Mouse (Mus musculus): ENCODE results near the gene Igdcc4. TPM values are rescaled to one million over a fixed set of nuclear protein-coding genes. Genes with fewer than 3 reads are reported as not detected.
A peak's percentile ranks its signal among the peaks of the same experiment; 100 is the strongest.

Gene Igdcc4
- total RNA-seq, 2 experiments from 2014 or later = 40.6 to 42.0 TPM

DNA sequence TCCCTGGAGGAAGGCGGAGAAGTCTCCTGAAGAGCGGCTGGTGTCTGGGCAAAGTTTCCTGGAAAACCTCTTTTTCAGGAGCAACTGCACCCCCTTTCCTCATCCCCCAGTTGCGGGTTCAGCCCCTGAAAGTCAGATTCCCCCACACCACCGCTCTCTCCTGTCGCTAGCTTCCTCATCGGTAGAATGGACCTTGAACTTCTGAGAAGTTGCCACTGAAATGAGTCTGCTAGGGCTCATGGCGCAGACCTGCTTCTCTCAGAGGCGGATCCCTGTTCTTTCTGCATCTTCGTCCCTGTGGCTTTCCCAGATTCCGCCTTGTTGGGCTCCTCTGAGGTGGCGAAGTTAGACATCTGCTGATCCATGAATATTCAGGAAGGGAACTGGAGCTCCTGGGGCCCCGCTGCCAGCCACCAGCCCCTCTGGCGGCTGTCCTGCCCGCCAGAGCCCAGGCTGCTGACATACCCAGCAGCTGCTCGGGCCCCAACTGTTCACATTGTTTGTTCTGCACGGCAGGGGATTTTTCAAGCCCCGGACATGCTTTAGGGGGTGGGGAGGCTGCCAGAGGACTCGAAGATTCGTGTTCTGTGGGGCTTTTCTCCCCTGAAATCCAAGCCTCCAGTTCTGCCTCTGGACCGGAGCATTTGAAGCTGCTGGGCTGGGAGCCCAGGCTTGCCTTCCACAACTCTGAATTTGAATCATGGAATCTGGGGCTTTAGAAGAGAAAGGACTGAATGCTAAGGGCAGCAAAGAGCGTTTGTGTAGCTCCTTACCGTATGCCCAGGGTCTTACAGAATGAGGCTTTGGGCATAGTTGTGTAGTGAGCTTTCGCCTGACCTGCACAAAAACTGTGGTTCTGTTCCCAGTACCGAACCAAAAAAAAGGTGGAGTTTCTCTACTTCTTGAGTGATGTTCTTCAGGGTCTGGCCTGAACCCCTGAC lies 8.1 kb downstream of the Igdcc4 start:
- intact Hi-C loops (cut with DNase I) = no loop called here

DNA sequence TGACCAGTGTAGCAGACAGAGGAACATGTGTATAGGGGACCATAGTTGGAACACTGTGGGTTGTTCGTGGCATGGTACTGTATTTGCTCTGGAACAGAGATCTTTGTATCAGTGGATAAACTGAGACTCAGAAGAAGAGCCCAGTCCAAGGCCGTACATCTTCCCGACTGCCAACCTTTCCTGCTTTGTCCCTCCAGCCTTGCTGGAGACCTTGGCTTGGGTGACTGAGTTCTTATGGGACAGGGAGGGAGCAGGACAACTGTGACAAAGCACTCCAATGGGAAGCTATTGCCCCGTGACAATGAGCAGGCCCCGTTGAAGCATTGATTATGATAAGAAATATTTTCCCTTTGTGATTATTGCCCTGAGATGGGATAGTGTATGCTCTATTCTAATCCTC lies 10.4 kb downstream of the Igdcc4 start:
- intact Hi-C loops (cut with DNase I) = no loop called here
- no peak for DNase-seq

More for the DNA sequence above, 8.1 kb downstream of the Igdcc4 start:
- DNase-seq = peak; percentile 94

DNA sequence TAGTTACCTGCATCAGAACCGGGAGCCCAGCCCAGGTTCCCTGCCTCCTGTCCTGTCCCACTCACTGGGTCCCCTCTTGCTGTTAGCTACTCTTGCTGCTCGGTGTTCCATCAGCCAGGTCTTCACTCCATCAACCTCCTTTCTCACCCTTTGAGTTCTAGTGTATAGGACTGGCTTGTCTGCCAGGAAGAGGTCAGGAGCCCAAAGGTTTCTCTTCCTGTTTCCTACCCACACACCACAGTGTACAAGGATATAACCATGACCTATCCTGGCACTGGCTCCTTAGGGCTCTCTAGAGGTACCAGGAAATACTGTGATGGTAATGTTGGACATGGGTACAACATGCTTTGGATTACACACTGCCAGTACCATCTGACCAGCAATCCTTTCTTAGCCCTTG lies 12.4 kb downstream of the Igdcc4 start:
- intact Hi-C loops (cut with DNase I) = no loop called here
- no peak for DNase-seq

DNA sequence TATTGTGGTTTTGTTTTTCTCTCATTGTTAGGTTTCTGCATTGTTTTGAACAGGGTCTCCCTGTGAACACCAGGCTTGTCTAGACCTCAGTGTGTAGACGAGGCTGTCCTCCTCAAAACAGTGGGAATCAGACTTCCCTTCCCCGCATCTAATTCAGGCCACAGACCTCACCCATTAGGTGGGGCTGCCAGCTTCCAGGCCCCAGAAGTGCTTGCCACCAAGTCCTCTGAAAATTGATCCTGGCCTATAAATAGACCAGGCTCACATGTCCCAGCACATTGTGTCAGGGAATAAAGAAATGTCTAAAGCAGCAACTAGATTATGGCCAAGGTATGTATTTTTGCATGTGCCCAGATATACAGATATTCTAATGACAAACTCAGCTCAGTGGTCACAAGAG lies 14.6 kb downstream of the Igdcc4 start:
- intact Hi-C loops (cut with DNase I) = no loop called here
- no peak for DNase-seq

DNA sequence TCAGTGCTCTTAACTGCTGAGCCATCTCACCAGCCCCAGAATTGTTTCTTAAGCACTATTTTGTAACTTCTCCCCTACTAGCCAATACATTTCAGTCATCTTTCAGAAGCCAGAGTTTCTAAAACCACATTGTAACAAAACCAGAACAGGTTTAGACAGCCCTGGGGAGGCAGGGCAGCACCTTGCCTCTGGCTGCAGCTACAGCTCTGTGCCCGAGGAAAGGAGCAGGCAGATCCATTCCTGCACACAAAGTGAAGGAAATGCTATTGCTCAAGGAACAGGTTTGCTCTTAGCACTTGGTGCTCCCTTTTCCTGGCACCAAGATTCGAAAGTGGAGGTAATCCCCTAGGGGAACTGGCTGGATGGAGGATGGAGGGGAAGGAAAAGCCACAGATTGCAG lies 16.2 kb downstream of the Igdcc4 start:
- no peak for DNase-seq
- intact Hi-C loops (cut with DNase I) = no loop called here

DNA sequence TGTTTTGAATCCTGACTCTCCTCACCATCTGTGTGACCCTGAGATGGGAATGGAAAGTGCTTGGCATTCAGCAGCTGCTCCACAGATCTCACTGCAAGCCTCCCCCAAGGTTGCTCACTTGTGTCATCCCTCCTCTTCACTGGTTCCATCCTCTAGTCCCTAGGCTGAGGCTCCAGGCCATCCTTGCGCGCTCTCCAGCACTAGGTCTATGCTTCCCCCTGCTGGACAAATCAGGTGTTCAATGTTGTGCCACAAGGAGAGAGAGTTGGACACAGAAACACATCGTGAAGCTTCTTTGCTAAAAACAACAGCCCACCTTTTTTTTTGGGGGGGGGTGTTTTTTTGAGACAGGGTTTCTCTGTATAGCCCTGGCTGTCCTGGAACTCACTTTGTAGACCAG lies 19.6 kb downstream of the Igdcc4 start:
- intact Hi-C loops (cut with DNase I) = no loop called here
- peak; percentile 82 for DNase-seq

DNA sequence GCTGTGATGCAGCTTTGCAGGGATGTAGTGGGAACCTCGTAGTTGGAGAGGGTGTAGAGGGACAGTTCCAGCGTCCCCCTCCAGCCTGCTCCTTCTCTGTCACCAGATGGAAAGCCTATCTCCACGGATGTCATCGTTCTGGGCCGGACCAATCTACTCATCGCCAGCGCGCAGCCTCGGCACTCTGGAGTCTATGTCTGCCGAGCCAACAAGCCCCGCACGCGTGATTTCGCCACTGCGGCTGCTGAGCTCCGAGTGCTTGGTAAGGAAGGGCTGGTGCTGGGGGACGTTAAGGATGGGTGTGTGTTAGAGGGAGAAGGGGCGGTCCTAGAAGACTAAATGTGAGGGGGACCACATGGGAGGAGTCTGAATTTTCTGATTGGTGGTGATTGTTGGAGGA lies 21.3 kb downstream of the Igdcc4 start:
- intact Hi-C loops (cut with DNase I) = no loop called here
- no peak for DNase-seq

DNA sequence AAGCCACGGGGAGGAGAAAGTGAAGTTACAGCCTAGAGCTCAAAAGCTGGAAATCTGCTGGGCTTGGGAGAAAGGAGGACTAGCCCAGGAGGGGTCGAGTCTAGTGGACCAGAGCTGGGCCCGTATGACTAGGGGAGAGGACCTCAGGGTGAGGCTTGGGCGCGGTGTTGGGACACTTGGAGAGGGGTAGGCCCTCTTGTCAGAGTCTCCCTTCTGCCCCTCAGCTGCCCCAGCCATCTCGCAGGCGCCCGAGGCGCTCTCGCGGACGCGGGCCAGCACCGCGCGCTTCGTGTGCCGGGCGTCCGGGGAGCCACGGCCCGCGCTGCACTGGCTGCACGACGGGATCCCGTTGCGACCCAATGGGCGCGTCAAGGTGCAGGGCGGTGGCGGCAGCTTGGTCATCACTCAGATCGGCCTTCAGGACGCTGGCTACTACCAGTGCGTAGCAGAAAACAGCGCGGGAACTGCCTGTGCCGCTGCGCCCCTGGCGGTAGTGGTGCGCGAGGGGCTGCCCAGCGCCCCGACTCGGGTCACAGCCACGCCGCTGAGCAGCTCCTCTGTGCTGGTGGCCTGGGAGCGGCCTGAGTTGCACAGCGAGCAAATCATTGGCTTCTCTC lies 22.4 kb downstream of the Igdcc4 start:
- intact Hi-C loops (cut with DNase I) = no loop called here

DNA sequence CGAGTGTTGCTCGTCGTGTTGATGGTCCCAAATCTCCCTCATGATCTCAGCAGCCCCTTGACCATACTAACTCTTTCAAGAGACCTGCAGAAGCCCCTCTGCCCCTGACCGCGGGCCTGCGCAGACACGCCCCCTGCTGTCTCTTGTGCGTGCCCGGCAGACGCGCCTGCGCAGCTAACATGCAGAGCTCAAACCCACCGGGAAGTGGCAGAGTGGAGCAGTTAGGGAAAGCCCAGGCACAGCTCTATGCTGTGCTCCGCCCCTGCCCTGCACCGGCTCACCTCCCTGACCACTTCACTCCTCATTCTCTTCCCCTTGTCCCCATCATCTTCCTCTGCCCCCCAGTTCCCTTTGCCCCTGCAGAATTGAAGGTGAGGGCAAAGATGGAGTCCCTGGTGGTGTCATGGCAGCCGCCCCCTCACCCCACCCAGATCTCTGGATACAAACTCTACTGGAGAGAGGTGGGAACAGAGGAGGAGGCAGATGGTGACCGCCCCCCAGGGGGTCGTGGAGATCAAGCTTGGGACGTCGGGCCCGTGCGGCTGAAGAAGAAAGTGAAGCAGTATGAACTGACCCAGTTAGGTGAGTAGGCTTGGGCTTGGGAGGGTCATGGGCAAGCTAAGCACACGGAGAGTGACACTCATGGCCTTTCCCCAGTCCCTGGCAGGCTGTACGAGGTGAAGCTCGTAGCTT lies 27.0 kb downstream of the Igdcc4 start:
- peak; percentile 67 for DNase-seq
- intact Hi-C loops (cut with DNase I) = no loop called here

More for the DNA sequence above, 22.4 kb downstream of the Igdcc4 start:
- DNase-seq = peak; percentile 74

DNA sequence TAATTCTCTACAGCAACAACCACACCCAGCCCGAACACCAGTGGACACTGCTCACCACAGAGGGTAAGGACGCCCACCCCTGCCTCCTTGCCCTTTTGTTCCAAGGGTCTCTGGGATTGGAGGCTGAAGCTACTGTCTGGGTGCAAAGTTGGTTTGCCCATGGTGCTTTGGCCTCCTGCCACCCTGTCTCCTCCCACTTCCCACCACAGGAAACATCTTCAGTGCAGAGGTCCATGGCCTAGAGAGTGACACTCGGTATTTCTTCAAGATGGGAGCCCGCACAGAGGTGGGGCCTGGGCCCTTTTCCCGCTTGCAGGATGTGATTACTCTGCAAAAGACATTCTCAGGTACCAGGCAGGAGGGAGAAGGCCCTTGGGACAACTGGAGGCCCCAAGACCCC lies 30.4 kb downstream of the Igdcc4 start:
- no peak for DNase-seq
- intact Hi-C loops (cut with DNase I) = no loop called here

DNA sequence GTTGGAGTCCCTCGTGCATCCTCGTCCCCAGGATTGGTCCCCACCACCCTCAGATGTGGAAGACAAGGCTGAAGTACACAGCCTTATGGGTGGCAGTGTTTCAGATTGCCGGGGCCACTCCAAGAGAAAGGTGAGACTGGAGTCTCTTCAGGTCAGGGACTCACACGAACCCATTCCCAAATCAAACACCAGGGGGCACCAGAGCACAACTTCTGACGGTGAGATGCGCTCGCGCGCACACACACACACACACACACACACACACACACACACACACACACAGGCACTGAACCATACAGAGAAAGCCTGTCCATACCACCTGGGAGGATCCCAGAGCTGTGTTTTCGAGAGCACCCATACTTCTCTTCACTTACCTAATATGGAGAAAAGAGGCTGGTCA lies 32.5 kb downstream of the Igdcc4 start:
- DNase-seq = peak; percentile 81
- intact Hi-C loops (cut with DNase I) = no loop called here

DNA sequence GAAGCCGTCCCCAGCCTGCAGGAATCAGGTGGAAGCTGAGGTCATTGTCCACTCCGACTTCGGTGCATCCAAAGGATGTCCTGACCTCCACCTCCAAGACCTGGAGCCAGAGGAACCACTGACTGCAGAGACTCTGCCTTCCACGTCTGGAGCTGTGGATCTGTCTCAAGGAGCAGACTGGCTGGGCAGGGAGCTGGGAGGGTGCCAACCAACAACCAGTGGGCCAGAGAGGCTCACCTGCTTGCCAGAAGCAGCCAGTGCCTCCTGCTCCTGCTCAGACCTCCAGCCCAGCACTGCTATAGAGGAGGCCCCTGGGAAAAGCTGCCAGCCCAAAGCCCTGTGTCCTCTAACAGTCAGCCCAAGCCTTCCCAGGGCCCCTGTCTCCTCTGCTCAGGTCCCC lies 33.8 kb downstream of the Igdcc4 start:
- intact Hi-C loops (cut with DNase I) = loop anchor here (5.0 kb wide), 1 partner anchor 52 kb away; no protein-coding TSS in a partner anchor

DNA sequence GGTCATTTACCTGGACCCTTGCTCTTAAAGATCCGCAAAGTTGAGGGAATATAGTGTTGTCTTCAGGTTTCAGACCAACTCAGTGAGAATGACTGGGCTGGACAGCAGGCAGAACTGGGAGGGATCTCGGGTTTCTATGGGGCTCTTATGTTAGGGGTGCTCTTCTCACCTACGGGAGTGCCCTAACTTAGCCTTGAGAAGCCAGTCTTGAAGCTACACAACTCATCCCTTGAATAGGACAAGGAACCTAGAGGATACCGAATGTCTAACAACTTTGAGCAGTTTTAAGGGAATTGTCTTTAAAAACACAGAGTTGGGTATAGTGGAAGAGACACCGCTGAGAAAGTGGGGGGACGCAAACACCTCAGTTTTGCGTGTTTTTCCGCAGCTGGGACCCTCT lies 39.2 kb downstream of the Igdcc4 start:
- no peak for DNase-seq
- intact Hi-C loops (cut with DNase I) = loop anchor here (5.0 kb wide), 1 partner anchor 37 kb away; no protein-coding TSS in a partner anchor

More for the DNA sequence above, 33.8 kb downstream of the Igdcc4 start:
- no peak for DNase-seq

DNA sequence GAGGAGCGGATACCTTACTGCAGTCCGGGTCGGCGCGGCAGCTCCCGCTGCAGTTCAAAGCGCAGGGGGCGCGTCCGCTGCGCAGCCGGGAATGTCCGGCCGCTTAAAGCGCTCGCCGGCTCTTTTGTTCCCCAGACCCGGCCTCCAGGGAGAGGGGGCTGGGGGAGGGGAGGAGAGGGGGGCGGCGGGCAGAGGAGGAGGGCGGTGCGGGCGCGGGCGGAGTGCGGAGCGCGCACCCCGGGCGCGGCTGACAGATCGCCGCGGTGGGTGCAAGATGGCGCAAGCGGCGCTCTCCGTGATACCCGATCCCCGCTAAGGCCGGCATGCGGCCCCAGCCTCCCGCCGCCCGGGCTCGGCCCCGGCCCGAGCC lies 39.6 kb downstream of the Igdcc4 start, which contains the start of gene Igdcc3:
Gene Igdcc3 (plus strand): TSS at position 254 of the 370 bp plus-strand sequence.
- peak; percentile 76 for DNase-seq
- intact Hi-C loops (cut with DNase I) = loop anchor here (5.0 kb wide), 1 partner anchor 36 kb away; no protein-coding TSS in a partner anchor

DNA sequence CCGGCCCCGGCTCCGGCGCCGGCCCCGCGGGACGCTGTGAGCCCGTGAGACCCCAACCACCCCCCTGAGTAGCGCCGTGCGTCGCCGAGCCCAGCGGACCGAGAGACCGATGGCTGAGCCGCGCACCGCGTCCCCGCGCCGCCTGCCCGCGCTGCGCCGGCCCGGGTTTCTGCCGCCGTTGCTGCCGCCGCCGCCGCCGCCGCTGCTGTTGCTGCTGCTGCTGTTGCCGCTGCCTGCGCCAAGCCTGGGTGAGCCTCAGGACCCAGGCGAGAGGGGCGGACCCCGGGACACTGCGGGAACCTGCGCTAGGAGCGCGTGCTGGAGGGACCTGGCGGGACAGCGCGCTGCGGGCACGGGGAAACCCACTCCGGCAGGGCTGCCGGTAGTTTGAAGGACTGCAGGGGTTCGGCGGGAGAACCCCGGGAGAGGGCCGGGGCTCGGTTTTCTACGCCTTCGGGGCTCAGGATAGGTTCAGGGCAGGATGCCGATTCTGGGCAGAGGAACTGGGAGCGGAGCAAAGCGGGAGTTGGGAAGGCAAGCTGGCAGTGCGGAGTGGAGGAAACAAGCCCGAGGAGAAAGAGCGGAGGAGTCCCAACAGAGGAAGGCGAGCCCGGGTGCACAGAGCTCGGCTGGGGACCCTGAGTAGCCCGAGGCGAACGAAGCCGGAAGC lies 40.2 kb downstream of the Igdcc4 start:
- intact Hi-C loops (cut with DNase I) = loop anchor here (5.0 kb wide), 1 partner anchor 36 kb away; no protein-coding TSS in a partner anchor
- DNase-seq = peak; percentile 57

DNA sequence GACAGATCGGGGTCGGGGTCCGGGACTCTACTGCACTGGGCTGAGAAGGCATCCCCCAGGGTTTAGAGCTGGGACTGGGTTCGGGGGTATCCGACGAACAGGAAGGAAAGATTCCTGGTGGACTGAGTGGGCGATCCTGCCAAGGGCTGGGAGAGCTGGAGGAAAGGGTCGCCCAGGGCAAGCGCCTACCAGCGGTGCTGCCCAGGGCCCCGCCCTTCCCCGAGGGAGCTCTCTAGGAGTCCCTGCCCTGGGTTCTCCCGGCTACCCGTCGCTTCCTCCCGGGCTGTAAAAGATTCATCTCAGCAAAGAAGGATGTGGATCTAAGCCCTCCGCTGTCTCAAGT lies 40.7 kb downstream of the Igdcc4 start:
- no peak for DNase-seq
- intact Hi-C loops (cut with DNase I) = loop anchor here (5.0 kb wide), 1 partner anchor 35 kb away; no protein-coding TSS in a partner anchor

DNA sequence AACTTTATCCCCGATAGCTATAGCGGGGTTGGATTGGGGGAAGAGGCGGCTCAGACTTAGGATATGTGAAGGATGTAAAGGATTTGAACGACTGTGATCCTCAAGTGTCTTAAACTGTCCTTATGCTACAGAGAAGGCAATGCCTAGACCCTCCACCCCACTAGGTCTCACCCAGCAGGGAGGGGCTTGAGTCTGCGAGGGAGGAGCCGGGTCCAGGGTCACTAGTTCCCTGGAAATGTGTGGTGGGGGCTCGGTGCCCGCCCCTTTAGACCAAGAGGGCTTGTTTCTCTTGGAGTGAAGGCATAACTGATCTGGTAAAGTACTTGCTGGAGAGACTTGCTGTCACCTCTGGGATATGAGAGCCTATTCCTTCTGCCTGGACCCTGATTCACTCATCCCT lies 41.1 kb downstream of the Igdcc4 start:
- intact Hi-C loops (cut with DNase I) = loop anchor here (5.0 kb wide), 1 partner anchor 35 kb away; no protein-coding TSS in a partner anchor
- DNase-seq = no peak

DNA sequence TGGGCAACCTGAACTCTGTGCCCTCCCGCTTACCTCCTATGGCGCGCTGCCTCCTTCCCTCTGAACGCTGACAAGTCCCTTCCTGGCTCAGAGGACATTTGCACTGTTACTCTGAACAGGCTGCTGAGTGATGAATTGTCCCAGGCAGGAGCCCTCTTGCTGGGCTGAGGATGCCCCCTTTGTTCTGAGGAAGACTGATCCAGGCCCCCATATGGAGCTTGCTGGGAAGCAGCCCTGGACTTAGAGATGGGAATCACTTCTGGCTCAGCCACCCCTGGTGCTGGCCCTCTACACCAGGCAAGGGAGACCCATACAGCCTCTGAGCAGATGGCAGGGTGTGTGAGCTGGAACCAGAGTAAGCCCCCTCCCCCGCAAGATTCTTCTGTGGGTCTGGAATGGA lies 44.7 kb downstream of the Igdcc4 start:
- intact Hi-C loops (cut with DNase I) = no loop called here
- no peak for DNase-seq

DNA sequence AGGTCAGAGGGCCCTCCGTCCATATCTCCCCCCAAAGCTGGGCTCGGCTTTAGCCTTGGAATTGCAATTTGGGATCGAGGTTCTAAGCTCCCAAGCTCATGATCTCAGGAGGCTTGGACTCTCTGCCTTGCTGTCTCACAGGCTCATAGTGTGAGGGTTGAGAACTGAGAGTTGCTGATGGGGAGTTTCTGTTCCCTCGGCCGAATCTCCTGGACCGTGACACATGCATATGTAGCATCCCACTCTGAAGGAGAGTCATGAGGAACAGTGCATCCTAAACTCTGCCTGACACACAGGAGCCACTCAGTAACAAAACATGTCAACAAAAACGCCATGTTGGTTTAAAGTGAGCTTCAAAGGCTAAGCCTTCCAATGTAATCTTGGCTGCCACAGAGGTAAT lies 47.2 kb downstream of the Igdcc4 start:
- intact Hi-C loops (cut with DNase I) = no loop called here
- no peak for DNase-seq

DNA sequence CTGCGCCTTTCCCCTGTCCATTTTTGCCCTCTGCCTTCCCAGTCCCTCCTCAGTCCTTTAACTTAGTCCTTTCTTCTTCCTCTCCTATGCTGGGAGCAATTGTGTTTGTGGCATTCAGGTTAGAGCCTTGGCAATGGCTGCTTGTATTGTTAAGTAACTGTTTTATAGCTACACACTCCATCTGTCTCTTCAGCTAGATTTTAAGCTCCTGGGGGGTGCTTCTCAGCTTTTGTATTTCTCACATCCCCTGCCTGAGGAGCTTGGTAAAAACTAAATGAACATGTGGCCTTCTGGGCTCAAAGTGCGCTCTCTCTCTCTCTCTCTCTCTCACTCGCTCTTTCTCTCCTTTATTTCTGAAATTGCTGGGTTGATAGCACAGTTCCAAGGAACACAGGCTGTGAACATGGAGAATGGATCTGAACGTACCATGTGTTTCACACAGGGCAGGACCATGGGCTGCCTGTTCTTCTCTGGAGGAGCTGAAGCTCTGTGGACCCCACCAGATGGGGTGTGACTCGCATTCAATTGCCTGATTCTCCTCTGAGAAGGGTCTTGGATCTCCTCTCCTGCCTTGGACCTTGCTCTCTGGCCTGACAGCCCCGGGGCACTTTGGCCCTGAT lies 51.5 kb downstream of the Igdcc4 start:
- intact Hi-C loops (cut with DNase I) = no loop called here
- DNase-seq = no peak
